Mouse (Mus musculus) lung, postnatal 0 days (tissue): ENCODE results near the gene Gm4744. TPM values are rescaled to one million over a fixed set of nuclear protein-coding genes. Genes with fewer than 3 reads are reported as not detected.
"Not testable (repeated sequence)": the region's sequence is repeated elsewhere in the genome, so short reads cannot be mapped to it uniquely, and the experiment has no call there.

Source experiments
- ATAC-seq: fragments of 200-750 bp; cut with Nextera tagmentation; 2 replicates; pipeline ENCODE4 v1.8.0; 2017; ENCODE audit warnings: moderate library complexity
- DNase-seq: peaks from one replicate; pipeline ENCODE4 v3.0.0-alpha.2; 2016; ENCODE audit warnings: low spot score
- H3K27ac ChIP-seq: fragments of 300-500 bp; sonication (generic); 2 replicates; pipeline ENCODE4 v1.5.1; 2014; ENCODE audit warnings: antibody characterized with exemption, mild to moderate bottlenecking, low read length, mixed read lengths
- H3K27me3 ChIP-seq: fragments of 300-500 bp; sonication (generic); replicated peaks from 2 replicates; pipeline ENCODE4 v1.6.1; 2014; ENCODE audit warnings: low read length, mixed read lengths; ENCODE audit not compliant: insufficient read depth
- H3K36me3 ChIP-seq: fragments of 300-500 bp; sonication (generic); 2 replicates; pipeline ENCODE4 v1.6.1; 2014; ENCODE audit warnings: low read length, mixed read lengths; ENCODE audit not compliant: insufficient read depth
- H3K4me1 ChIP-seq: fragments of 300-500 bp; sonication (generic); 2 replicates; pipeline ENCODE4 v1.6.1; 2014; ENCODE audit warnings: antibody characterized with exemption, low read depth, low read length, mixed read lengths; ENCODE audit not compliant: insufficient read depth
- H3K4me2 ChIP-seq: fragments of 300-500 bp; sonication (generic); replicated peaks from 2 replicates; pipeline ENCODE4 v1.6.1; 2014; ENCODE audit warnings: low read depth, mild to moderate bottlenecking, low read length, moderate library complexity, mixed read lengths
- H3K4me3 ChIP-seq: fragments of 300-500 bp; sonication (generic); 2 replicates; pipeline ENCODE4 v1.5.1; 2014; ENCODE audit warnings: low read depth, low read length
- H3K9ac ChIP-seq: fragments of 300-500 bp; sonication (generic); replicated peaks from 2 replicates; pipeline ENCODE4 v1.6.1; 2014; ENCODE audit warnings: low read depth, mild to moderate bottlenecking
- H3K9me3 ChIP-seq: fragments of 300-500 bp; sonication (generic); 2 replicates; pipeline ENCODE4 v1.6.1; 2016; ENCODE audit warnings: low read length, mixed read lengths
- CTCF ChIP-seq: IDR thresholded peaks from 2 replicates; pipeline ENCODE4 v1.5.1; 2016; ENCODE audit warnings: antibody characterized with exemption, mild to moderate bottlenecking
- EP300 ChIP-seq: IDR thresholded peaks from 2 replicates; pipeline ENCODE4 v1.6.1; 2016; ENCODE audit warnings: antibody characterized with exemption, mild to moderate bottlenecking, control low read depth
- WGBS: fragments of 180-500 bp; shearing (Covaris S2); extraction: QIAGEN DNeasy Blood & Tissue Kit; methylation state at CpG from one replicate; pipeline ENCODE4 v1.1.7; 2014; 5-methylcytosine and 5-hydroxymethylcytosine counted together
- polyA plus RNA-seq: library from polyadenylated mRNA; unstranded; fragments of >200 nt; fragmentation: Nextera tagmentation; extraction: Ambion mirVana; gene quantifications from 2 replicates; pipeline ENCODE4 v1.2.1, GENCODE M21; 2015

Gm4744 gene
- polyA plus RNA-seq = not detected in 2 replicates

DNA sequence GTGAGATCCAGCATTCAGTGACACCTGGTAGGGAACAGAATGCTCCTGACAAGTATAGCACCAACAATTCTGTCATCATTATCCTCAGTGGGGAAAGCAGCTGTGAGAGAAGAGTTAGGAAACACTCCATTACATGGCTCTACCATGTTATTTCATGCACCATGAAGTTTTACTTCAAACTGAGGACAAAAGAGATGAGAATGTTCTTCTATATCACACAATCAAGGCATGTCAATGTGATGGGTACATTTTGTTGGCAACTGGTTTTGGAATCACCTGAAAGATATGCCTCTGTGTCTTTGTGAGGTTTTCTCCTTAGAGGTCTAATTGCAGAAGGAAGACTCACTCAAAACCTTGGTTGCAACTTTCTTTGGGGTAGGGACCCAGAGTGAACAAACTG, at the start of gene Gm4744:
Gene Gm4744, minus strand, starts transcription at position 101 of the 400 bp plus-strand sequence.
- no peak within 1 kb of the TSS for H3K4me3 ChIP-seq
- TF ChIP-seq CTCF (no peak), EP300 (no peak)
- no peak within 1 kb of the TSS for H3K27ac ChIP-seq
- H3K27me3 ChIP-seq = no peaks in the 10 kb centered on the region
- H3K9ac ChIP-seq = no peak within 1 kb of the TSS
- no peaks in the 10 kb centered on the region for H3K36me3 ChIP-seq
- H3K4me1 ChIP-seq = no peaks in the 10 kb centered on the region
- no peak within 1 kb of the TSS for H3K4me2 ChIP-seq
- DNase-seq = no peak
- no peak for ATAC-seq
- H3K9me3 ChIP-seq = no peaks in the 10 kb centered on the region

DNA sequence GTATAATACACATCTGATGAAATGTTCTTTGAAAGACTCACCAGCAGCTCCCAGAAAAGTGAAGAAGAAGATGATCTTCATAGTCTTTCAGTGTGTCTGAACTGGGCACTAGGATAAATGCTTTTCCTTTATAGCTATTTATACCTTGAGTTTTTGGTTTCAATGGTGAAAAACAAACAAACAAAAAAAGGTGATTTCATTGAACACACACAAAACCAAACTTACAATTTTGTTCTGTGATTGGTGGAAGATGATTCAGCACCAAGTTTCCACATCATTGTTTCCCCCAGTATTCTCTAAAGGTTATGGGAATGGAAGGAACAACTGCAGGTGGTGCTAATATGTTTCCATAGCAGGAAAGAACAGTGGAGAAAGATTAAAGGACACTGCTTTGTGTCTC, 47.7 kb upstream of the Gm4744 start, which contains the start of gene Gm2663:
Gene Gm2663, minus strand, starts transcription at position 101 of the 400 bp plus-strand sequence.
- H3K4me1 ChIP-seq, H3K27ac ChIP-seq, H3K27me3 ChIP-seq, H3K4me2 ChIP-seq, ATAC-seq, H3K9ac ChIP-seq, H3K36me3 ChIP-seq, H3K9me3 ChIP-seq, DNase-seq, H3K4me3 ChIP-seq: not testable (repeated sequence)

DNA sequence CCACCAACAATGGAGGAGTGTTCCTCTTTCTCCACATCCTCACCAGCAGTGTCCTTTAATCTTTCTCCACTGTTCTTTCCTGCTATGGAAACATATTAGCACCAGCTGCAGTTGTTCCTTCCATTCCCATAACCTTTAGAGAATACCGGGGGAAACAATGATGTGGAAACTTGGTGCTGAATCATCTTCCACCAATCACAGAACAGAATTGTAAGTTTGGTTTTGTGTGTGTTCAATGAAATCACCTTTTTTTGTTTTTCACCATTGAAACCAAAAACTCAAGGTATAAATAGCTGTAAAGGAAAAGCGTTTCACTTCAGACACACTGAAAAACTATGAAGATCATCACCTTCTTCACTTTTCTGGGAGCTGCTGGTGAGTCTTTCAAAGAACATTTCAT, 12.8 kb upstream of the Gm4744 start, which contains the start of gene 1810009J06Rik:
Gene 1810009J06Rik, plus strand, starts transcription at position 301 of the 400 bp plus-strand sequence.
- ATAC-seq, DNase-seq, H3K36me3 ChIP-seq, H3K4me2 ChIP-seq, H3K9ac ChIP-seq, H3K9me3 ChIP-seq, H3K4me1 ChIP-seq, H3K4me3 ChIP-seq, H3K27me3 ChIP-seq, H3K27ac ChIP-seq: not testable (repeated sequence)
- whole genome bisulfite sequencing = 82% methylated on average over 2 of the region's 2 CpGs

DNA sequence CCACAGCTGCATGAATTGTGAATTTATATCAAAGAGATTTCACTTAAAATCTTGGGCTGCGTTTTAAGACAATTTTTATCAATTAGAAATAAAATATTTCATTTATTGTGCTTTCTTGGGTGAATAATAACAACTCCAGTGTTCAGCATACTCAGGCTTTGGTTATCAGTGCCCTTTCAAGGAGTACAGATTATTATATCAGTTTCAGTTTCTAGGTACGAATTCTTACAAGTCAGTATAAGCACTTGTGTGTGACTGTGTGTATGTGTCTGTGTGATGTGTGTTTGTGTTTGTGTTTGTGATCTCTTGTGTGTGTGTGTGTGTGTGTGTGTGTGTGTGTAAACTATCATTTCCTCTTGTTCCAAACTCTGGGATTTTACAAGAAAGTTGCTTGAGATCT, 2.0 kb upstream of the Gm4744 start:
- Histone ChIP-seq H3K4me2 (no peak overlapping the region), H3K36me3 (no peaks in the 10 kb centered on the region), H3K9ac (no peak overlapping the region), H3K9me3 (no peaks in the 10 kb centered on the region), H3K4me3 (no peak overlapping the region), H3K4me1 (no peaks in the 10 kb centered on the region), H3K27ac (no peak overlapping the region), H3K27me3 (no peaks in the 10 kb centered on the region)
- no peak for ATAC-seq
- DNase-seq = no peak
- whole genome bisulfite sequencing = 39% methylated on average over 2 of the region's 2 CpGs
- TF ChIP-seq CTCF (no peak), EP300 (no peak)

DNA sequence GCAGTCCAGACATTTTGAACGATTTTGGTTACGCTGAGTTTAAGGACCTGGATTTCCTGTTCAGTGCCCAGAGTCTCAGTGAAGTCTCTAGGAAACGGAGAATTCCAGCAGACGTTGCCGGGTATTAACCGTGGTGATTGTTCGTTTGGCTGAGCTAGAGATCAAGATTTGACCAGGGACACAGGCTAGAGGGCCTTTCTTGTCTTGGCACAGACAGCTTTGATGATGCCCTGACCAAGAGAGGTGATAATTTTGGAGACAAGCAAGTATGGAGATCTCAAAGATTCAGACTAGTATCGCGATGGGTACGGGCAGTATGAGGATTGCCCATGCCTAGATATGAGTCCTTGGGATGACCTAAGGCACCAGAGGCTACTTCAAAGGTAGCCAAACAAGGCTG, 11.2 kb downstream of the Gm4744 start, which contains the start of gene 1700074P13Rik:
Gene 1700074P13Rik, minus strand, starts transcription at position 101 of the 400 bp plus-strand sequence.
- no peaks in the 10 kb centered on the region for H3K36me3 ChIP-seq
- ATAC-seq = no peak
- no peak for DNase-seq
- no peak within 1 kb of the TSS for H3K4me3 ChIP-seq
- 90% methylated on average over 10 of the region's 10 CpGs for WGBS
- no peaks in the 10 kb centered on the region for H3K9me3 ChIP-seq
- no peak for TF ChIP-seq CTCF
- no peak for TF ChIP-seq EP300
- no peak within 1 kb of the TSS for H3K27ac ChIP-seq
- H3K4me1 ChIP-seq = no peaks in the 10 kb centered on the region
- no peaks in the 10 kb centered on the region for H3K27me3 ChIP-seq
- no peak within 1 kb of the TSS for H3K9ac ChIP-seq
- H3K4me2 ChIP-seq = no peak within 1 kb of the TSS

DNA sequence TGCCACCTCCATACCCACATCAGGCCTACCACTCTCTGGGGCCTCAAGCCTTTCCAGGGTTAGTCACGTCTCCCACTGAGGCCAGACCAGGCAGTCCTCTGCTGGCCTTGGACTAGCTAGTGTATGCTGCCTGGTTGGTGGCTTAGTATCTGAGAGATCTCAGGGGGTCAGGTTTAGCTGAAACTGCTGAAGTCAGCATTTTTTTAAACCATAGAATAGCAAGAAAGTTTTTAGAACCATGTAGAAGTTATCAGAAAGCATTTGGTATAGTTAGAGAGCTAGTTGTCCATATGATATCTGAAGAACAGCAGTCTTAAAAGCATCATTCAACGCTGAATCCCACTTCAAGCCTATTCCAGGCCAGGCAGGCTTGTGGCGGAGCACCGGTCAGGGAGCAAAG, 31.7 kb downstream of the Gm4744 start:
- Histone ChIP-seq H3K4me3 (no peak overlapping the region), H3K36me3 (no peaks in the 10 kb centered on the region), H3K27ac (no peak overlapping the region), H3K4me1 (no peaks in the 10 kb centered on the region), H3K4me2 (no peak overlapping the region), H3K27me3 (no peaks in the 10 kb centered on the region), H3K9me3 (no peaks in the 10 kb centered on the region), H3K9ac (no peak overlapping the region)
- ATAC-seq (no peak), DNase-seq (no peak)
- TF ChIP-seq CTCF = no peak
- 77% methylated on average over 4 of the region's 4 CpGs for WGBS

DNA sequence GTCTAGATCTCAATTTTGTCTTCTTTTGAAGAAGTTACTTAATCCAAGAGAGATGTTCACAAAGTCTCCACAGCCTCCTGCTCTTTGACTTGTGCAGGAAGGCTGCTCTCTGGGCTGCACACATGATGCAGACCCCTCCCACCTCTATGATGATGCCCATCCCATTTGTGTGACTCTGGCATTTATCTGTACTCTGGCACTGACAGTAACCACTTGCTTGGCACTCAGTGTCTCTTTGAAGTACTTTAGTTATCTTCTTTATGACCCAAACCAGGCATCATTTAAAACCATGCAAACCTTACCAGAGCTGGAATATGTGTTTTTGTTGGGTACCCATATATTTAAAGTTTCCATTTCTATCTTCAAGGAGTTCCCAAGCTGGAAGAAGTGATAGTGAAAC, 51.4 kb downstream of the Gm4744 start, which contains the start of gene Prss58:
Gene Prss58, minus strand, starts transcription at position 101 of the 400 bp plus-strand sequence.
- DNase-seq = no peak
- Histone ChIP-seq H3K4me2 (no peak within 1 kb of the TSS), H3K27me3 (no peaks in the 10 kb centered on the region), H3K9me3 (no peaks in the 10 kb centered on the region), H3K4me1 (no peaks in the 10 kb centered on the region), H3K27ac (no peak within 1 kb of the TSS), H3K9ac (no peak within 1 kb of the TSS), H3K36me3 (no peaks in the 10 kb centered on the region), H3K4me3 (no peak within 1 kb of the TSS)
- no peak for ATAC-seq
- TF ChIP-seq CTCF = no peak
- TF ChIP-seq EP300 = no peak

Other genes starting within 250 kb of the Gm4744 start
- gene Moxd2, start 64.4 kb downstream of the Gm4744 start, polyA plus RNA-seq = not detected in 2 replicates
- not detected in 2 replicates for gene Prss58, start 51.5 kb downstream of the Gm4744 start, polyA plus RNA-seq
- not detected in 2 replicates for gene 1700074P13Rik, start 11.3 kb downstream of the Gm4744 start, polyA plus RNA-seq
- not detected in 2 replicates for gene 1810009J06Rik, start 12.9 kb upstream of the Gm4744 start, polyA plus RNA-seq
- not detected in 2 replicates for gene Gm2663, start 47.6 kb upstream of the Gm4744 start, polyA plus RNA-seq
- not detected in 2 replicates for gene 2210010C04Rik, start 83.6 kb upstream of the Gm4744 start, polyA plus RNA-seq